Mouse (Mus musculus) liver, embryonic 16.5 days (tissue): ENCODE measurements at regions not wholly inside any gene's neighbourhood (a gene's known extent, or its start where the extent isn't known, plus 50 kb on each side); places are given as distances from the start of the nearest gene placed in this dataset.

Source experiments
- ATAC-seq: fragments of 200-750 bp; cut with Nextera tagmentation; 2 replicates; pipeline ENCODE4 v1.8.0; 2017; ENCODE audit warnings: low read depth, mild to moderate bottlenecking, moderate number of reproducible peaks, moderate library complexity
- H3K27ac ChIP-seq: fragments of 300-500 bp; sonication (generic); 2 replicates; pipeline ENCODE4 v1.5.1; 2014; ENCODE audit warnings: mild to moderate bottlenecking, low read length
- H3K27me3 ChIP-seq: fragments of 300-500 bp; sonication (generic); 2 replicates; pipeline ENCODE4 v1.6.1; 2014; ENCODE audit warnings: low read depth, low read length, mixed read lengths; ENCODE audit not compliant: control insufficient read depth, insufficient read depth
- H3K36me3 ChIP-seq: fragments of 300-500 bp; sonication (generic); 2 replicates; pipeline ENCODE4 v1.6.1; 2014; ENCODE audit warnings: mild to moderate bottlenecking; ENCODE audit not compliant: control insufficient read depth, insufficient read depth
- H3K4me1 ChIP-seq: fragments of 300-500 bp; sonication (generic); 2 replicates; pipeline ENCODE4 v1.6.1; 2014; ENCODE audit warnings: low read depth, low read length, mixed read lengths; ENCODE audit not compliant: control insufficient read depth
- H3K4me2 ChIP-seq: fragments of 300-500 bp; sonication (generic); 2 replicates; pipeline ENCODE4 v1.6.1; 2014; ENCODE audit warnings: low read depth, low read length, mixed read lengths
- H3K4me3 ChIP-seq: fragments of 300-500 bp; sonication (generic); 2 replicates; pipeline ENCODE4 v1.5.1; 2014; ENCODE audit warnings: low read depth, mild to moderate bottlenecking, low read length
- H3K9ac ChIP-seq: fragments of 300-500 bp; sonication (generic); 2 replicates; pipeline ENCODE4 v1.6.1; 2014; ENCODE audit warnings: low read depth, low read length
- H3K9me3 ChIP-seq: fragments of 300-500 bp; sonication (generic); replicated peaks from 2 replicates; pipeline ENCODE4 v1.6.1; 2016; ENCODE audit warnings: low read length; ENCODE audit not compliant: control insufficient read depth
- WGBS: fragments of 180-500 bp; shearing (Covaris S2); extraction: QIAGEN DNeasy Blood & Tissue Kit; methylation state at CpG from one replicate; pipeline ENCODE4 v1.1.7; 2014; ENCODE audit not compliant: insufficient replicate concordance; 5-methylcytosine and 5-hydroxymethylcytosine counted together

GRCm38 (mm10) chr10:121206002-121206742 lies 144.9 kb downstream of the Tbc1d30 start:
- Histone ChIP-seq H3K4me2 (no peak overlapping the region), H3K4me3 (no peak overlapping the region), H3K36me3 (no peaks in the 10 kb centered on the region), H3K27ac (no peak overlapping the region), H3K4me1 (no peaks in the 10 kb centered on the region), H3K9me3 (no peaks in the 10 kb centered on the region), H3K27me3 (no peaks in the 10 kb centered on the region), H3K9ac (no peak overlapping the region)
- ATAC-seq, result peak; percentile 56; the same call in 1 of the 2 replicates
- 48% methylated on average over 15 of the region's 15 CpGs for WGBS

- H3K36me3 ChIP-seq, result no peaks in the 10 kb centered on the region
- H3K4me1 ChIP-seq, result no peaks in the 10 kb centered on the region
- no peaks in the 10 kb centered on the region for H3K9me3 ChIP-seq
- 70% methylated on average over 3 of the region's 3 CpGs for WGBS
- H3K4me3 ChIP-seq, result no peak overlapping the region
- H3K27ac ChIP-seq, result no peak overlapping the region
- H3K27me3 ChIP-seq, result no peaks in the 10 kb centered on the region
- ATAC-seq, result no peak
- no peak overlapping the region for H3K4me2 ChIP-seq
- no peak overlapping the region for H3K9ac ChIP-seq
These were observed 144.4 kb downstream of the Tbc1d30 start for GRCm38 (mm10) chr10:121206743-121207039.
